Mouse (Mus musculus) spleen, adult 2 months (tissue): Measurements from ENCODE around the gene BC049352. TPM values are rescaled to one million over a fixed set of nuclear protein-coding genes. Genes with fewer than 3 reads are reported as not detected.

ENCODE experiments used
- DNase-seq, 2 experiments: peaks; one replicate each; pipeline versions ENCODE4 v3.0.0 to v3.0.0-alpha.2; 2012 to 2021; ENCODE audit warnings: low spot score in 2 of 2, low read depth in 1 of 2
- H3K27ac ChIP-seq: fragments of 200-500 bp; 2 replicates; pipeline ENCODE4 v1.5.1; 2012; ENCODE audit warnings: low read length, inconsistent platforms; ENCODE audit not compliant: insufficient read depth
- H3K27me3 ChIP-seq: fragments of 200-500 bp; 2 replicates; pipeline ENCODE4 v1.6.1; 2012; ENCODE audit warnings: mild to moderate bottlenecking, moderate library complexity, low read length, inconsistent platforms; ENCODE audit not compliant: control insufficient read depth, insufficient read depth
- H3K36me3 ChIP-seq: fragments of 200-500 bp; 2 replicates; pipeline ENCODE4 v1.6.1; 2012; ENCODE audit warnings: mild to moderate bottlenecking, low read length, inconsistent platforms; ENCODE audit not compliant: control insufficient read depth, insufficient read depth
- H3K4me1 ChIP-seq: fragments of 200-500 bp; 2 replicates; pipeline ENCODE4 v1.6.1; 2011; ENCODE audit warnings: inconsistent platforms; ENCODE audit not compliant: control insufficient read depth, insufficient read depth, insufficient read length
- H3K4me3 ChIP-seq: fragments of 200-500 bp; 2 replicates; pipeline ENCODE4 v1.5.1; 2011; ENCODE audit warnings: mild to moderate bottlenecking, inconsistent platforms; ENCODE audit not compliant: insufficient read depth, insufficient read length; ENCODE audit errors: extremely low read depth
- CTCF ChIP-seq: fragments of 200-500 bp; IDR thresholded peaks from 2 replicates; pipeline ENCODE4 v1.5.1; 2011; ENCODE audit warnings: mild to moderate bottlenecking, inconsistent platforms; ENCODE audit not compliant: insufficient read depth, insufficient read length, insufficient replicate concordance; ENCODE audit errors: extremely low read depth
- POLR2A ChIP-seq: fragments of 200-500 bp; IDR thresholded peaks from 2 replicates; pipeline ENCODE4 v1.6.1; 2011; ENCODE audit warnings: low read depth, low read length, inconsistent platforms
- WGBS: fragments of 180-500 bp; shearing (Covaris S2); methylation state at CpG from one replicate; pipeline ENCODE4 v1.1.7; 2018; 5-methylcytosine and 5-hydroxymethylcytosine counted together
- polyA plus RNA-seq: library from polyadenylated mRNA; depleted of rRNA; stranded (reverse); fragments of >200 nt; gene quantifications from 2 replicates; pipeline ENCODE4 v1.2.3, GENCODE M21; 2012; rRNA removed

Gene BC049352
- polyA plus RNA-seq, 1 experiment, result 0.37 TPM

GRCm38 (mm10) chr9:45280891-45281290 is 99.1 kb downstream of the BC049352 start:
- Histone ChIP-seq H3K36me3 (no peaks in the 10 kb centered on the region), H3K4me3 (no peak overlapping the region), H3K27me3 (no peaks in the 10 kb centered on the region), H3K4me1 (peaks cover 26% of the 10 kb centered on the region; the same call in 1 of the 2 replicates), H3K27ac (peak overlapping the region; percentile 60)
- no peak for DNase-seq
- 19% methylated on average over 3 of the region's 3 CpGs for WGBS
- TF ChIP-seq POLR2A, result no peak
- no peak for TF ChIP-seq CTCF

GRCm38 (mm10) chr9:45282466-45282865 is 100.7 kb downstream of the BC049352 start:
- Histone ChIP-seq H3K4me1 (peaks cover 26% of the 10 kb centered on the region; the same call in 1 of the 2 replicates), H3K36me3 (no peaks in the 10 kb centered on the region), H3K4me3 (no peak overlapping the region), H3K27ac (no peak overlapping the region), H3K27me3 (no peaks in the 10 kb centered on the region)
- no peak for DNase-seq
- TF ChIP-seq CTCF, result no peak
- TF ChIP-seq POLR2A, result no peak
- WGBS, result 83% methylated on average over 5 of the region's 5 CpGs

GRCm38 (mm10) chr9:45291481-45292168 is 109.8 kb downstream of the BC049352 start:
- Histone ChIP-seq H3K4me1 (peaks cover 30% of the 10 kb centered on the region; the same call in 1 of the 2 replicates), H3K27ac (peak overlapping the region; percentile 52; the same call in 1 of the 2 replicates), H3K27me3 (no peaks in the 10 kb centered on the region), H3K36me3 (no peaks in the 10 kb centered on the region), H3K4me3 (no peak overlapping the region)
- DNase-seq, result no peak
- TF ChIP-seq POLR2A (no peak), CTCF (no peak)
- 57% methylated on average over 11 of the region's 11 CpGs for WGBS

GRCm38 (mm10) chr9:45294210-45295011 is 112.6 kb downstream of the BC049352 start:
- Histone ChIP-seq H3K4me1 (peaks cover 42% of the 10 kb centered on the region; the same call in 1 of the 2 replicates), H3K4me3 (no peak overlapping the region), H3K27ac (peak overlapping the region; percentile 99), H3K27me3 (no peaks in the 10 kb centered on the region), H3K36me3 (no peaks in the 10 kb centered on the region)
- DNase-seq, result peak; percentile 58 to 75
- no peak for TF ChIP-seq CTCF
- no peak for TF ChIP-seq POLR2A
- 11% methylated on average over 10 of the region's 10 CpGs for WGBS

GRCm38 (mm10) chr9:45299231-45300006 is 117.6 kb downstream of the BC049352 start:
- Histone ChIP-seq H3K4me3 (no peak overlapping the region), H3K4me1 (peaks cover 33% of the 10 kb centered on the region; the same call in 1 of the 2 replicates), H3K27ac (peak overlapping the region; percentile 91), H3K36me3 (no peaks in the 10 kb centered on the region), H3K27me3 (no peaks in the 10 kb centered on the region)
- peak; percentile 75 for DNase-seq
- TF ChIP-seq CTCF (peak; percentile 69; the same call in 1 of the 2 replicates), POLR2A (no peak)
- 47% methylated on average over 11 of the region's 11 CpGs for WGBS

Other genes starting within 250 kb of the BC049352 start
- gene Ube4a, start 216.4 kb upstream of the BC049352 start, polyA plus RNA-seq, result 6.5 and 9.5 TPM in 2 replicates
- gene Cd3g, start 201.6 kb upstream of the BC049352 start, polyA plus RNA-seq, result 12.8 and 14.5 TPM in 2 replicates
- gene Cd3d, start 200.2 kb upstream of the BC049352 start, polyA plus RNA-seq, result 19.6 and 24.0 TPM in 2 replicates
- gene Cd3e, start 172.4 kb upstream of the BC049352 start, polyA plus RNA-seq, result 42.8 and 44.8 TPM in 2 replicates
- gene Mpzl2, start 142.2 kb upstream of the BC049352 start, polyA plus RNA-seq, result 0.49 TPM in 2 replicates
- 1.7 and 2.2 TPM in 2 replicates for gene Mpzl3, start 126.8 kb upstream of the BC049352 start, polyA plus RNA-seq
- gene Jaml, start 102.8 kb upstream of the BC049352 start, polyA plus RNA-seq, result 2.4 and 2.8 TPM in 2 replicates
- gene Scn2b, start 64.2 kb upstream of the BC049352 start, polyA plus RNA-seq, result 0.97 and 1.8 TPM in 2 replicates
- 0.47 and 0.91 TPM in 2 replicates for gene Scn4b, start 43.6 kb upstream of the BC049352 start, polyA plus RNA-seq
- 0.33 and 0.52 TPM in 2 replicates for gene Tmprss4, start 22.1 kb downstream of the BC049352 start, polyA plus RNA-seq
- gene Il10ra, start 87.1 kb downstream of the BC049352 start, polyA plus RNA-seq, result 60.6 and 65.1 TPM in 2 replicates
- 0.20 and 0.25 TPM in 2 replicates for gene Tmprss13, start 137.1 kb downstream of the BC049352 start, polyA plus RNA-seq
- gene Fxyd6, start 188.2 kb downstream of the BC049352 start, polyA plus RNA-seq, result 9.2 and 22.3 TPM in 2 replicates
- gene Fxyd2, start 217.7 kb downstream of the BC049352 start, polyA plus RNA-seq, result 6.1 and 23.9 TPM in 2 replicates
- gene Dscaml1, start 244.6 kb downstream of the BC049352 start, polyA plus RNA-seq, result 1.3 and 2.3 TPM in 2 replicates